ENCODE assay signal across 30 mouse cellular contexts in the genomic region with DNA sequence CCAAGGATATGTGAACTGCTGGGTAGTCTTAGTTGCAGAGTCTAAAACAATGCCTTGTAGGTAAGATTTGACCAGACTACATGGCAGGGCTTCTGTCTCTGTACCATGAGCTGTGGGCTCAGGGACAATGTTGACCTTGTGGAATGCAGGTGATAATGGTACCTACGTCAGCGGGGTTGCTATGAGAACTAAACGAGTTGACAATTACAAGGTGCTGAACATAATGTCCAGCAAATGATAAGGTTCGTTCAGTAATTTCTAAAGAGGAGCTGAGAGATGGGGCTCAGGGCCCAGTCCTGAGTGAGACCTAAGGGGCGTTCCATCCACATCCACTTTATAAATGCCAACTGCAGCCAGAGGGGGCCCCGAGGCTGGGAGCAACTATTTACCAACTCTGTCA.
DNase-seq lines count a peak whose midpoint lies in the region; ATAC-seq and TF ChIP-seq lines count a peak whose summit lies in the region.
"Had no signal": no experiment of that assay in that cellular context is flagged by ENCODE, and none has a peak within 500 bp of the region (broad histone marks: within the 10 kb centered on the region; RNA-seq: fewer than 3 reads in every experiment).

No protein-coding gene starts in this region.

- peak; percentile 14 for DNase-seq in cerebellum, adult 9-11 months
- no peak for DNase-seq in cerebellum, postnatal 4 days (ENCODE audit: low spot score in 2 of 2)
- DNase-seq in heart, postnatal 0 days (ENCODE audit: low spot score) = peak; percentile 69
- DNase-seq in layer of hippocampus, adult 2 months (ENCODE audit: low spot score in 2 of 2) = no peak
- DNase-seq in layer of hippocampus, postnatal 10 days (ENCODE audit: low spot score in 2 of 2) = no peak
- DNase-seq: adrenal gland, adult 8-10 months; adrenal gland, postnatal 14 days; adrenal gland, postnatal 36 days; B cell, adult 2 months; cerebellum, adult 11-12 months; cerebellum, adult 2 months; cerebellum, adult 9-10 months; cerebellum, postnatal 14 days; cerebellum, postnatal 36 days; embryo, embryonic 11 days had no signal

- H3K27me3 ChIP-seq in heart, postnatal 0 days (ENCODE audit: control insufficient read depth, insufficient read depth, low read length) = no peaks in the 10 kb centered on the region
- no peaks in the 10 kb centered on the region for H3K27me3 ChIP-seq in heart, embryonic 11.5 days (ENCODE audit: control insufficient read depth, insufficient read depth, low read length)
- H3K27me3 ChIP-seq: CH12.LX; embryonic facial prominence, embryonic 13.5 days; embryonic facial prominence, embryonic 15.5 days; forebrain, embryonic 12.5 days had no signal

- H3K36me3 ChIP-seq in heart, postnatal 0 days (replicated peaks; ENCODE audit: control insufficient read depth, insufficient read depth, low read length) = no peaks in the 10 kb centered on the region
- no peaks in the 10 kb centered on the region for H3K36me3 ChIP-seq in heart, embryonic 11.5 days (ENCODE audit: control insufficient read depth, insufficient read depth, low read length)
- H3K36me3 ChIP-seq: embryonic facial prominence, embryonic 13.5 days; embryonic facial prominence, embryonic 15.5 days; forebrain, embryonic 10.5 days; forebrain, embryonic 12.5 days; G1E had no signal

- ATAC-seq in heart, postnatal 0 days (ENCODE audit: insufficient read depth, low read depth) = peak; percentile 75
- no peak for ATAC-seq in heart, embryonic 11.5 days (replicated peaks; ENCODE audit: insufficient number of reproducible peaks, low FRiP score, low TSS enrichment)
- ATAC-seq in megakaryocyte progenitor cell, adult 5-6 weeks (replicated peaks; ENCODE audit: poor library complexity) = no peak
- ATAC-seq: activated CD4-positive, CD25-positive, alpha-beta regulatory T cell, adult 4 months; CD4-positive, CD25-positive, alpha-beta regulatory T cell, adult 4 months; forebrain, embryonic 14.5 days; forebrain, embryonic 16.5 days; Patski had no signal

- H3K27ac ChIP-seq in heart, postnatal 0 days (ENCODE audit: low read depth) = peak overlapping the region; percentile 53
- H3K27ac ChIP-seq in heart, embryonic 11.5 days (ENCODE audit: low read depth, low read length) = no peak overlapping the region
- peak overlapping the region; percentile 76 for H3K27ac ChIP-seq in layer of hippocampus, adult 2 months
- peak overlapping the region; percentile 41 for H3K27ac ChIP-seq in cortical plate, adult 2 months (ENCODE audit: insufficient read depth, low read length)
- H3K27ac ChIP-seq: embryonic facial prominence, embryonic 13.5 days; embryonic facial prominence, embryonic 15.5 days; forebrain, embryonic 10.5 days; forebrain, embryonic 12.5 days had no signal

- no peak for TF ChIP-seq POLR2A in cortical plate, adult 2 months (IDR thresholded peaks at IDR 0.05; ENCODE audit: extremely low read depth, insufficient read depth, low read length)

- H3K4me2 ChIP-seq in heart, postnatal 0 days (ENCODE audit: low read depth, low read length) = no peak overlapping the region
- no peak overlapping the region for H3K4me2 ChIP-seq in heart, embryonic 11.5 days
- H3K4me2 ChIP-seq: embryonic facial prominence, embryonic 13.5 days; embryonic facial prominence, embryonic 15.5 days; forebrain, embryonic 12.5 days had no signal

- no peaks in the 10 kb centered on the region; the same call in 1 of the 2 replicates for H3K4me1 ChIP-seq in heart, postnatal 0 days (ENCODE audit: control insufficient read depth, insufficient read depth)
- H3K4me1 ChIP-seq in heart, embryonic 11.5 days (ENCODE audit: control insufficient read depth, insufficient read depth, low read length) = no peaks in the 10 kb centered on the region
- peaks cover 6% of the 10 kb centered on the region; the same call in 1 of the 2 replicates for H3K4me1 ChIP-seq in cortical plate, adult 2 months (ENCODE audit: control insufficient read depth, insufficient read depth, low read length)
- H3K4me1 ChIP-seq: embryonic facial prominence, embryonic 13.5 days; embryonic facial prominence, embryonic 15.5 days; forebrain, embryonic 10.5 days; forebrain, embryonic 12.5 days had no signal

- H3K9me3 ChIP-seq in heart, postnatal 0 days (replicated peaks; ENCODE audit: control insufficient read depth, low read length) = peaks cover 15% of the 10 kb centered on the region
- no peaks in the 10 kb centered on the region for H3K9me3 ChIP-seq in heart, embryonic 11.5 days (replicated peaks; ENCODE audit: control insufficient read depth, low read length)

- peak; percentile 78; the same call in 1 of the 2 replicates for TF ChIP-seq EP300 in heart, postnatal 0 days (IDR thresholded peaks at IDR 0.05; ENCODE audit: low read depth)

- no peak for TF ChIP-seq CTCF in heart, postnatal 0 days (IDR thresholded peaks at IDR 0.05; ENCODE audit: low read depth)
- no peak for TF ChIP-seq CTCF in layer of hippocampus, adult 2 months (conservative IDR thresholded peaks at IDR 0.05)
- no peak for TF ChIP-seq CTCF in cortical plate, adult 2 months (IDR thresholded peaks at IDR 0.05; ENCODE audit: extremely low read depth, insufficient read depth, low read length)

- 53% methylated on average over 6 of the region's 6 CpGs for WGBS in heart, postnatal 0 days
- 70% methylated on average over 6 of the region's 6 CpGs for WGBS in heart, embryonic 11.5 days (ENCODE audit: insufficient replicate concordance)

- no peak overlapping the region for H3K4me3 ChIP-seq in heart, postnatal 0 days (ENCODE audit: low read depth, low read length)
- no peak overlapping the region for H3K4me3 ChIP-seq in heart, embryonic 11.5 days (ENCODE audit: low read depth, low read length)
- H3K4me3 ChIP-seq in layer of hippocampus, adult 2 months = no peak overlapping the region
- H3K4me3 ChIP-seq in cortical plate, adult 2 months (ENCODE audit: insufficient read depth, low read length) = no peak overlapping the region
- H3K4me3 ChIP-seq: embryonic facial prominence, embryonic 13.5 days; embryonic facial prominence, embryonic 15.5 days; erythroblast, embryonic 14.5 days; forebrain, embryonic 10.5 days; forebrain, embryonic 12.5 days had no signal

- no peak overlapping the region for H3K9ac ChIP-seq in heart, postnatal 0 days (replicated peaks; ENCODE audit: low read depth, low read length)
- no peak overlapping the region for H3K9ac ChIP-seq in heart, embryonic 11.5 days (ENCODE audit: low read depth, low read length)
- H3K9ac ChIP-seq: embryonic facial prominence, embryonic 13.5 days; embryonic facial prominence, embryonic 15.5 days; forebrain, embryonic 12.5 days had no signal

Comparison
In these comparisons a context has a peak if more than half of its experiments do, and no peak if none do; other contexts are left out.
1. DNase-seq: peak in cerebellum, adult 9-11 months (single experiment) and heart, postnatal 0 days (single experiment); none in cerebellum, postnatal 4 days (0 of 2), layer of hippocampus, adult 2 months (0 of 2) and layer of hippocampus, postnatal 10 days (0 of 2).